Mouse (Mus musculus) Patski (cell line): ENCODE results near the gene Tex10. TPM values are rescaled to one million over a fixed set of nuclear protein-coding genes. Genes with fewer than 3 reads are reported as not detected.

Experiments used
- ATAC-seq: fragments of 100-300 bp; one replicate; pipeline ENCODE4 v1.8.0; 2021
- CTCF ChIA-PET: fragments of 350-600 bp; sonication (Branson Sonifier 250); formaldehyde crosslinking; loops from one replicate; lab custom pipeline; 2022; ENCODE audit warnings: inconsistent platforms; lab: Charles Lee
- POLR2A ChIA-PET: fragments of 350-600 bp; sonication (Branson Sonifier 250); formaldehyde crosslinking; loops from one replicate; lab custom pipeline; 2022; ENCODE audit warnings: antibody characterized with exemption, inconsistent platforms; lab: Charles Lee
- DNase-seq: peaks from one replicate; pipeline ENCODE4 v3.0.0-alpha.2; 2011; ENCODE audit warnings: low read depth, low spot score
- H3K27me3 ChIP-seq: fragments of 371-371 bp; one replicate; pipeline ENCODE4 v1.5.1; 2021
- CTCF ChIP-seq: fragments of 100-300 bp; IDR thresholded peaks from one replicate; pipeline ENCODE4 v1.5.1; 2021
- in situ Hi-C: fragments of 300-500 bp; cut with MboI; formaldehyde crosslinking; loops from 3 replicates; pipeline ENCODE4 v1.11.1; 2018; ENCODE audit warnings: low pct_unique_long_range_greater_than_20kb, mixed read lengths
- polyA plus RNA-seq: library from polyadenylated mRNA; unstranded; gene quantifications from one replicate; pipeline ENCODE4 v1.2.3, GENCODE M21; 2021

Tex10 gene
- 21.6 TPM for polyA plus RNA-seq

DNA sequence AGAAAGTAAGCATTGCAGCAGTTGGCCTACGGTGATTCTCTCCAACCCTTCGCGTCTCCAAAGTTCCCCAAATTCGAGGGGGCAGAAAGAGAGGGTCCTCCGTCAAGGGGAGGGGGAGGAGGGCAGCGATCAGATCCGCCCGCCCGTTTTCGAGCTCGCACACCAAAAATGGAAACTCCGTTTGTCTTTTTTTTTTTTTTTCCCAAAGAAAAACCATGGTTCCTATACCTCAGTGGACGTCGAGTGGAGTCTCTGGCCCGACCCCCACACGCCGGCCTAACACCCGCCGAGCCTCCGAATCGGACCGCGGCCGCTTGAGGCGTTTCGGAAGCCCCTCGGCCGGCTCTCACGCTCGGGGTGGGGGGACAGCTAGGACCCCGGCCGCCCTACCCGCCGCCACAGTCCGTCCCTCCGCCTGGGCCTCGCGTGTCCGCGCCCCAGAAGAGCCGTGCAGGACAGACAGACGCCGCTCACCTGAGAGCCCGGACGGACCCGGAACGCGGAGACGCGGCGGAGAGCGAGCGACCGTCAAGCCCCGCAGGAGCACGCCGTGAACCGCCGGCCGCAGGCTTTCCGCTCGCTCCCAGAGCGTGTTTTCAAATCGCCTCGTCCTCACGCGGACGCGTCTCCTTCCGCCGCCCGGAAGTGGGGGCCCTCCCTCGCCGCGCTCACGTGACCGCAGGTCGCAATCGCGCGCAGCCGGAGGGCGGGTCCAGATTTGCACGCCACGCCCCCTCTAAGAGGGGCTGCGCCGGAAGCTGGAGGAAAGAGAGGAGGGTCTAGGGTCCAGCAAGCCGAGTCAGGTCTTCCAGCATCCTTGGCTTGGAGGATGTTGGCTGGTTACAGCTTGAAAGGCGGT, at the start of gene Tex10:
Gene Tex10, minus strand, starts transcription at position 668 of the 859 bp plus-strand sequence.
- ChIA-PET CTCF (interaction anchor here (2.0 kb wide), 1 partner anchor 12 kb away, joined by 8 read pairs; no protein-coding TSS in a partner anchor), POLR2A (no interaction called here)
- no peak for TF ChIP-seq CTCF
- DNase-seq (no peak), ATAC-seq (peak; percentile 86)
- in situ Hi-C loops: loop anchor here (25.0 kb wide), 1 partner anchor 1164 kb away; the partner anchor contains the start of gene Rnf20
- no peaks in the 10 kb centered on the region for H3K27me3 ChIP-seq

- CTCF ChIA-PET: no interaction called here
- H3K27me3 ChIP-seq: no peaks in the 10 kb centered on the region
- DNase-seq: no peak
- no peak for TF ChIP-seq CTCF
- POLR2A ChIA-PET: no interaction called here
- no peak for ATAC-seq
- in situ Hi-C loops: no loop called here
These were observed 37.6 kb upstream of the Tex10 start for GRCm38 (mm10) chr4:48510861-48511260.

DNA sequence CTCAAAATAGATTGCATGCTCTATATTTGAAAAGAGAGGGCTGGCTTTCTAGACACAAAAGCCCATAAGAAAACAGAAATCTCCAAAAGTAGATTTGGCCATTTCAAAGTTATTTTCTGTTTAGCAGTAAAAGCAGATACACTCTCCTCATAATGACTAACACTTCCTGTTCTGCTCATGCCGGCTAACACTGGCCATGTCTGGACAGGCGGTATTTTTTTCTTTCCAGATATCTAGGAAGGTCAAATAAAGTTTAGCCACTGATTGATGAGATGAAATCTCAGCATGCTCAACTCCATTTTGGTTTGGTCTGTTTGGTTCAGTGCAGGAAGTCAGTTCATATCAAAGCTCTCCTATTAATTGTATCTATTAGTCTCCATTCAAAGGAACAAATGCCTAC, 19.3 kb upstream of the Tex10 start:
- ChIA-PET CTCF (no interaction called here), POLR2A (no interaction called here)
- ATAC-seq (no peak), DNase-seq (no peak)
- H3K27me3 ChIP-seq: no peaks in the 10 kb centered on the region
- in situ Hi-C loops: no loop called here
- no peak for TF ChIP-seq CTCF

DNA sequence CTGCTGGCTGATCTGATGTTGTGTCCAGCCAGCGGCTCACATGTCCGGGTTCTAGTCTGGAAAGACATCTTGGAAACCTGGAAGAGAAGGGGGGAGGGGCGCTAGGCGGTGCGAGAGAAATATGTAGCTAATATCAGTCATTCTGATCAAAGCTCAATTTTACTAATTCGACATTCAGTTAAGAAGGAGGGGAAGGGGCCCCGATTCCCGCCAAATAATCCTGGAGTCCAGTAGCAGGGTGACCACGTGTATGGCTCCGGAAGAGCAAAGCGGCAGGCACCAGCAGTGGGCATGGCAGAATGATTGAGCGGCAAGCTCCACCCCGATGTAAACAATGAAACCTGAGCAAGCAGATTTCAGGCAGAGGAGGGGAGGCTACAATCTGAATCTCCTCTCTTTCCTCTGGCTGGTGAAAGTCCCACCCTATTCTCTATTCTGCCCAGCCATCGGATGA, 18.1 kb upstream of the Tex10 start:
- ChIA-PET POLR2A (no interaction called here), CTCF (no interaction called here)
- H3K27me3 ChIP-seq: no peaks in the 10 kb centered on the region
- TF ChIP-seq CTCF: no peak
- DNase-seq (no peak), ATAC-seq (no peak)
- in situ Hi-C loops: no loop called here

DNA sequence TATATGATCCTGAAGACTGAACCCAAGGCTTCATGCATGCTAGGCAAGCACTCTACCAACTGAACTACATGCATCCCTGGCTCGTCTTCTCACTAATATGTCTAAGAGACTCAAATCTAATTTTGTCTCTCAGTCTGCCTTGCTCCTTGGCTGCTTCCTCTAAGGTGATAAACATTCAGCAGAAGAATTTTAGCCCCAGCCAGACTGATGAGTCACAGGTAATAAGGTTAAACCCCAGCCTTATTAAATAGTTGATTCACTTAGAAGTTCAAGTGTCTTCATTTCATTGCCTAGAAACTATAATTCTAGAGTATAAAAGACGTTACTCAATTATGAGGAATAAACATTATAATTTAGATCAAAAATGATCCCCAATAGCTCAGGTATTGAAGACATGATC, 15.7 kb upstream of the Tex10 start:
- DNase-seq (peak; percentile 73), ATAC-seq (no peak)
- no peak for TF ChIP-seq CTCF
- ChIA-PET POLR2A (no interaction called here), CTCF (no interaction called here)
- in situ Hi-C loops: no loop called here
- H3K27me3 ChIP-seq: no peaks in the 10 kb centered on the region

DNA sequence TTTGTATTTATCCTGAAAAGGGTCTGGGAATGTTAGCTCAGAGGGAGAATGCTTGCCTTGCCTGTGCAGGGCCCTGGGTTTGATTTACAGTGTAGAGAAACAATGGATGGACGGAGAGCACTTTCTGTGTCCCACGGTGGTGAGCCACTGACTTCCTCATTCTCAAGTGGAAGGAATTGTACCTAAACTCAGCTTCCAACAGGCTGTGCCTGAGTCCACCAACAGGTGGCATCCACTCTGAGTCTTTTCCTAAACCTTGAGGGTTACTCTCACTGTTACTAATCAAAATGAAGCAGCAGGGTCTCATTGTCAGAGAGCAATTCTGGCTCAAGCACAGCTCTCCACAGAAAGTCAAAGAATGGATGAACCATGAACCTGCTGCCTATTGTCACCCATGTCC, 8.0 kb upstream of the Tex10 start:
- CTCF ChIA-PET: interaction anchor here (0.7 to 1.1 kb wide), 2 partner anchors 53 to 200 kb away, joined by 3 read pairs; no protein-coding TSS in a partner anchor
- in situ Hi-C loops: no loop called here
- TF ChIP-seq CTCF: peak; percentile 51

GRCm38 (mm10) chr4:48473651-48474011, 372 bp upstream of the Tex10 start:
- in situ Hi-C loops: loop anchor here (25.0 kb wide), 1 partner anchor 1164 kb away; the partner anchor contains the start of gene Rnf20
- ATAC-seq (no peak), DNase-seq (no peak)
- POLR2A ChIA-PET: no interaction called here
- H3K27me3 ChIP-seq: no peaks in the 10 kb centered on the region
- no peak for TF ChIP-seq CTCF
- CTCF ChIA-PET: no interaction called here

More for the DNA sequence above, 8.0 kb upstream of the Tex10 start:
- ATAC-seq: no peak
- DNase-seq: no peak
- POLR2A ChIA-PET: no interaction called here
- H3K27me3 ChIP-seq: no peaks in the 10 kb centered on the region

GRCm38 (mm10) chr4:48472052-48472791, 1.0 kb downstream of the Tex10 start:
- DNase-seq: no peak
- CTCF ChIA-PET: interaction anchor here (1.3 to 2.0 kb wide), 2 partner anchors 12 to 79 kb away, joined by 3 to 8 read pairs; no protein-coding TSS in a partner anchor

GRCm38 (mm10) chr4:48470977-48471376, 2.3 kb downstream of the Tex10 start:
- ATAC-seq: no peak
- DNase-seq: no peak

More at GRCm38 (mm10) chr4:48472052-48472791, 1.0 kb downstream of the Tex10 start:
- POLR2A ChIA-PET: no interaction called here
- in situ Hi-C loops: loop anchor here (25.0 kb wide), 1 partner anchor 1165 kb away; the partner anchor contains the start of gene Rnf20
- no peak for TF ChIP-seq CTCF
- no peak for ATAC-seq
- H3K27me3 ChIP-seq: no peaks in the 10 kb centered on the region

GRCm38 (mm10) chr4:48461060-48461459, 12.2 kb downstream of the Tex10 start:
- in situ Hi-C loops: loop anchor here (10.0 to 25.0 kb wide), 2 partner anchors 214 to 1176 kb away; partner anchors contain the start of gene Rnf20
- DNase-seq (no peak), ATAC-seq (no peak)
- TF ChIP-seq CTCF: no peak
- ChIA-PET CTCF (interaction anchor here (2.8 kb wide), 1 partner anchor 11 kb away, joined by 8 read pairs; no protein-coding TSS in a partner anchor), POLR2A (no interaction called here)
- no peaks in the 10 kb centered on the region for H3K27me3 ChIP-seq

More at GRCm38 (mm10) chr4:48470977-48471376, 2.3 kb downstream of the Tex10 start:
- in situ Hi-C loops: loop anchor here (25.0 kb wide), 1 partner anchor 1166 kb away; the partner anchor contains the start of gene Rnf20
- H3K27me3 ChIP-seq: no peaks in the 10 kb centered on the region
- CTCF ChIA-PET: interaction anchor here (1.3 to 2.0 kb wide), 2 partner anchors 10 to 80 kb away, joined by 3 to 8 read pairs; no protein-coding TSS in a partner anchor
- no peak for TF ChIP-seq CTCF
- POLR2A ChIA-PET: no interaction called here
